8 mouse cellular contexts compared by ENCODE assay signal in genomic region chr11:6416405-6417034, GRCm38 (mm10). TPM values are rescaled to one million over a fixed set of nuclear protein-coding genes. Genes with fewer than 3 reads are reported as not detected.
DNase-seq lines count a peak whose midpoint lies in the region; ATAC-seq lines count a peak whose summit lies in the region.

No protein-coding gene starts in this region.

- peaks cover 55% of the 10 kb centered on the region for H3K4me1 ChIP-seq in erythroblast, embryonic 14.5 days (ENCODE audit: control insufficient read depth)
- H3K4me1 ChIP-seq in heart, embryonic 13.5 days: peaks cover 31% of the 10 kb centered on the region
- peaks cover 54% of the 10 kb centered on the region for H3K4me1 ChIP-seq in liver, embryonic 13.5 days (replicated peaks)
- H3K4me1 ChIP-seq in stomach, embryonic 15.5 days: peaks cover 13% of the 10 kb centered on the region; the same call in 1 of the 2 replicates

- H3K4me2 ChIP-seq in heart, embryonic 13.5 days: peak overlapping the region; percentile 97
- peak overlapping the region; percentile 96 for H3K4me2 ChIP-seq in liver, embryonic 13.5 days
- H3K4me2 ChIP-seq in stomach, embryonic 15.5 days: peak overlapping the region; percentile 92

- peak; percentile 29; the same call in 1 of the 2 replicates for ATAC-seq in heart, embryonic 13.5 days (ENCODE audit: extremely low read depth, insufficient number of reproducible peaks, low FRiP score, low TSS enrichment)
- ATAC-seq in liver, embryonic 13.5 days (ENCODE audit: low read depth): peak; percentile 68
- ATAC-seq in stomach, embryonic 15.5 days (ENCODE audit: insufficient read depth, low FRiP score, low read depth): peak; percentile 48

- peak overlapping the region; percentile 98 for H3K27ac ChIP-seq in heart, embryonic 13.5 days (replicated peaks)
- peak overlapping the region; percentile 96 for H3K27ac ChIP-seq in liver, embryonic 13.5 days
- H3K27ac ChIP-seq in stomach, embryonic 15.5 days: peak overlapping the region; percentile 98

- H3K9ac ChIP-seq in heart, embryonic 13.5 days: peak overlapping the region; percentile 98
- H3K9ac ChIP-seq in liver, embryonic 13.5 days: peak overlapping the region; percentile 94
- peak overlapping the region; percentile 93 for H3K9ac ChIP-seq in stomach, embryonic 15.5 days

- 1% methylated on average over 30 of the region's 30 CpGs for WGBS in heart, embryonic 13.5 days
- under 1% methylated on average over 30 of the region's 30 CpGs for WGBS in liver, embryonic 13.5 days (ENCODE audit: insufficient replicate concordance)
- WGBS in stomach, embryonic 15.5 days: under 1% methylated on average over 30 of the region's 30 CpGs

- peaks cover 2% of the 10 kb centered on the region; the same call in 1 of the 2 replicates for H3K27me3 ChIP-seq in erythroblast, embryonic 14.5 days (ENCODE audit: control insufficient read depth)
- H3K27me3 ChIP-seq in heart, embryonic 13.5 days (replicated peaks): no peaks in the 10 kb centered on the region
- H3K27me3 ChIP-seq in liver, embryonic 13.5 days: no peaks in the 10 kb centered on the region
- no peaks in the 10 kb centered on the region for H3K27me3 ChIP-seq in stomach, embryonic 15.5 days (replicated peaks)

- peak; percentile 90 for DNase-seq in CD4-positive helper T cell, adult 2 months (ENCODE audit: low read depth, low spot score)
- peak; percentile 64 for DNase-seq in brain, embryonic 18.5 days (ENCODE audit: low read depth, low spot score)
- peak; percentile 90 for DNase-seq in kidney, postnatal 10 days
- peak; percentile 69 for DNase-seq in liver, embryonic 13.5 days
- peak; percentile 83 to 85 for DNase-seq in natural killer cell, adult 2 months (ENCODE audit: low spot score in 2 of 2)

- H3K4me3 ChIP-seq in erythroblast, embryonic 14.5 days (replicated peaks): peak overlapping the region; percentile 82
- peak overlapping the region; percentile 96 for H3K4me3 ChIP-seq in heart, embryonic 13.5 days
- peak overlapping the region; percentile 82 for H3K4me3 ChIP-seq in liver, embryonic 13.5 days (replicated peaks)
- H3K4me3 ChIP-seq in stomach, embryonic 15.5 days (replicated peaks): peak overlapping the region; percentile 94

- H3K9me3 ChIP-seq in erythroblast, embryonic 14.5 days (ENCODE audit: control insufficient read depth, low read length): peaks cover 27% of the 10 kb centered on the region
- no peaks in the 10 kb centered on the region for H3K9me3 ChIP-seq in heart, embryonic 13.5 days
- peaks cover 24% of the 10 kb centered on the region for H3K9me3 ChIP-seq in liver, embryonic 13.5 days (replicated peaks)
- H3K9me3 ChIP-seq in stomach, embryonic 15.5 days: no peaks in the 10 kb centered on the region

- H3K36me3 ChIP-seq in erythroblast, embryonic 14.5 days (ENCODE audit: control insufficient read depth): peaks cover 65% of the 10 kb centered on the region
- peaks cover 44% of the 10 kb centered on the region for H3K36me3 ChIP-seq in heart, embryonic 13.5 days
- H3K36me3 ChIP-seq in liver, embryonic 13.5 days: peaks cover 59% of the 10 kb centered on the region
- H3K36me3 ChIP-seq in stomach, embryonic 15.5 days: peaks cover 19% of the 10 kb centered on the region

RNA-seq across cellular contexts. Expression of gene Ppia, which starts 1.3 kb away (rescaled TPM):
- 5.4 and 5.5 TPM in 2 replicates for polyA plus RNA-seq in erythroblast, embryonic 14.5 days (2012)
- 4,195 and 4,594 TPM in 2 replicates for polyA plus RNA-seq in heart, embryonic 13.5 days (2015; fragmentation: Nextera tagmentation; extraction: Ambion mirVana)
- 3,630 and 3,871 TPM in 2 replicates for polyA plus RNA-seq in liver, embryonic 13.5 days (2015; fragmentation: Nextera tagmentation; extraction: Ambion mirVana)
- 5,074 and 5,744 TPM in 2 replicates for polyA plus RNA-seq in stomach, embryonic 15.5 days (2015; fragmentation: Nextera tagmentation; extraction: Ambion mirVana)

RNA-seq across cellular contexts. Expression of gene Zmiz2, which starts 27.6 kb away (rescaled TPM):
- 13.1 and 13.2 TPM in 2 replicates for polyA plus RNA-seq in erythroblast, embryonic 14.5 days (2012)
- polyA plus RNA-seq in heart, embryonic 13.5 days (2015; fragmentation: Nextera tagmentation; extraction: Ambion mirVana): 6.6 and 7.3 TPM in 2 replicates
- polyA plus RNA-seq in liver, embryonic 13.5 days (2015; fragmentation: Nextera tagmentation; extraction: Ambion mirVana): 4.4 and 4.7 TPM in 2 replicates
- 10.7 and 11.1 TPM in 2 replicates for polyA plus RNA-seq in stomach, embryonic 15.5 days (2015; fragmentation: Nextera tagmentation; extraction: Ambion mirVana)

RNA-seq across cellular contexts. Expression of gene H2afv, which starts 27.7 kb away (rescaled TPM):
- 4.5 and 8.0 TPM in 2 replicates for polyA plus RNA-seq in erythroblast, embryonic 14.5 days (2012)
- 309 and 340 TPM in 2 replicates for polyA plus RNA-seq in heart, embryonic 13.5 days (2015; fragmentation: Nextera tagmentation; extraction: Ambion mirVana)
- 109 and 112 TPM in 2 replicates for polyA plus RNA-seq in liver, embryonic 13.5 days (2015; fragmentation: Nextera tagmentation; extraction: Ambion mirVana)
- polyA plus RNA-seq in stomach, embryonic 15.5 days (2015; fragmentation: Nextera tagmentation; extraction: Ambion mirVana): 399 and 425 TPM in 2 replicates

RNA-seq across cellular contexts. Expression of gene Purb, which starts 59.2 kb away (rescaled TPM):
- 0.79 and 0.95 TPM in 2 replicates for polyA plus RNA-seq in erythroblast, embryonic 14.5 days (2012)
- polyA plus RNA-seq in heart, embryonic 13.5 days (2015; fragmentation: Nextera tagmentation; extraction: Ambion mirVana): 23.5 and 25.5 TPM in 2 replicates
- 11.1 and 12.6 TPM in 2 replicates for polyA plus RNA-seq in liver, embryonic 13.5 days (2015; fragmentation: Nextera tagmentation; extraction: Ambion mirVana)
- polyA plus RNA-seq in stomach, embryonic 15.5 days (2015; fragmentation: Nextera tagmentation; extraction: Ambion mirVana): 28.5 and 28.7 TPM in 2 replicates

Comparison
In these comparisons a context has a peak if more than half of its experiments do, and no peak if none do; other contexts are left out.
1. Peak in every context shown above with its lines: DNase-seq, ATAC-seq, H3K4me3 ChIP-seq and H3K27ac ChIP-seq.
2. RNA of gene Ppia, which starts 1.3 kb away (polyA plus RNA-seq): 5,074 to 5,744 TPM in stomach, embryonic 15.5 days, 4,195 to 4,594 TPM in heart, embryonic 13.5 days and 3,630 to 3,871 TPM in liver, embryonic 13.5 days; 5.4 to 5.5 TPM in erythroblast, embryonic 14.5 days; every median in the first group is over 100 times any median in the second.
3. RNA of gene H2afv, which starts 27.7 kb away (polyA plus RNA-seq): 399 to 425 TPM in stomach, embryonic 15.5 days, 309 to 340 TPM in heart, embryonic 13.5 days and 109 to 112 TPM in liver, embryonic 13.5 days; 4.5 to 8.0 TPM in erythroblast, embryonic 14.5 days; every median in the first group is over 10 times any median in the second.